23 mouse cellular contexts compared by ENCODE assay signal in genomic region chr8:87717445-87717844, GRCm38 (mm10).
DNase-seq lines count a peak whose midpoint lies in the region; ATAC-seq and TF ChIP-seq lines count a peak whose summit lies in the region.
"Had no signal": no experiment of that assay in that cellular context is flagged by ENCODE, and none has a peak within 500 bp of the region (broad histone marks: within the 10 kb centered on the region; RNA-seq: fewer than 3 reads in every experiment).

No protein-coding gene starts in this region.

- 85% methylated on average over 5 of the region's 5 CpGs for WGBS in hindbrain, embryonic 10.5 days
- WGBS in hindbrain, embryonic 11.5 days, result 79% methylated on average over 5 of the region's 5 CpGs
- 49% methylated on average over 5 of the region's 5 CpGs for WGBS in neural tube, embryonic 13.5 days
- WGBS in neural tube, embryonic 15.5 days, result 63% methylated on average over 5 of the region's 5 CpGs
- WGBS in limb, embryonic 10.5 days, result 84% methylated on average over 5 of the region's 5 CpGs
- WGBS in thymus, adult 2 months, result 94% methylated on average over 5 of the region's 5 CpGs

- no peaks in the 10 kb centered on the region for H3K27me3 ChIP-seq in hindbrain, embryonic 10.5 days (ENCODE audit: insufficient read depth, poor library complexity, severe bottlenecking)
- H3K27me3 ChIP-seq in hindbrain, embryonic 11.5 days (ENCODE audit: control insufficient read depth, insufficient read depth, low read length), result no peaks in the 10 kb centered on the region
- H3K27me3 ChIP-seq in neural tube, embryonic 13.5 days, result no peaks in the 10 kb centered on the region
- H3K27me3 ChIP-seq in neural tube, embryonic 15.5 days (replicated peaks), result no peaks in the 10 kb centered on the region
- H3K27me3 ChIP-seq in limb, embryonic 10.5 days (ENCODE audit: low read depth, poor library complexity, severe bottlenecking), result no peaks in the 10 kb centered on the region
- no peaks in the 10 kb centered on the region for H3K27me3 ChIP-seq in myocyte (ENCODE audit: control insufficient read depth, insufficient read depth, insufficient read length)
- H3K27me3 ChIP-seq in thymus, adult 2 months (ENCODE audit: control insufficient read depth, insufficient read depth, low read length), result no peaks in the 10 kb centered on the region
- H3K27me3 ChIP-seq: heart, embryonic 12.5 days; lung, embryonic 15.5 days; stomach, embryonic 15.5 days had no signal

- H3ac ChIP-seq in myocyte (ENCODE audit: control insufficient read depth, insufficient read length), result no peak overlapping the region

- peaks cover 66% of the 10 kb centered on the region for H3K4me1 ChIP-seq in hindbrain, embryonic 10.5 days (replicated peaks)
- peaks cover 8% of the 10 kb centered on the region for H3K4me1 ChIP-seq in hindbrain, embryonic 11.5 days (replicated peaks; ENCODE audit: control insufficient read depth, insufficient read depth, low read length)
- H3K4me1 ChIP-seq in neural tube, embryonic 13.5 days (replicated peaks), result peaks cover 96% of the 10 kb centered on the region
- H3K4me1 ChIP-seq in neural tube, embryonic 15.5 days, result peaks cover 73% of the 10 kb centered on the region
- peaks cover 38% of the 10 kb centered on the region for H3K4me1 ChIP-seq in limb, embryonic 10.5 days
- no peaks in the 10 kb centered on the region for H3K4me1 ChIP-seq in thymus, adult 2 months (replicated peaks; ENCODE audit: control insufficient read depth, insufficient read depth, low read length)
- H3K4me1 ChIP-seq: liver, embryonic 13.5 days had no signal

- TF ChIP-seq POLR2A in myocyte (IDR thresholded peaks at IDR 0.05; ENCODE audit: insufficient read length, low read depth), result no peak
- no peak for TF ChIP-seq POLR2A in thymus, adult 2 months (IDR thresholded peaks at IDR 0.05; ENCODE audit: control insufficient read depth, extremely low read depth, insufficient read depth, low read length, poor library complexity)

- no peaks in the 10 kb centered on the region for H3K9me3 ChIP-seq in hindbrain, embryonic 10.5 days
- no peaks in the 10 kb centered on the region for H3K9me3 ChIP-seq in hindbrain, embryonic 11.5 days (ENCODE audit: control insufficient read depth, low read length)
- H3K9me3 ChIP-seq in neural tube, embryonic 13.5 days, result no peaks in the 10 kb centered on the region
- H3K9me3 ChIP-seq in neural tube, embryonic 15.5 days (replicated peaks), result no peaks in the 10 kb centered on the region
- no peaks in the 10 kb centered on the region for H3K9me3 ChIP-seq in limb, embryonic 10.5 days (replicated peaks)
- H3K9me3 ChIP-seq: heart, embryonic 12.5 days; liver, embryonic 13.5 days; lung, embryonic 15.5 days; stomach, embryonic 15.5 days had no signal

- no peaks in the 10 kb centered on the region for H3K79me2 ChIP-seq in myocyte (ENCODE audit: control insufficient read depth, insufficient read depth)

- no peak for DNase-seq in hindbrain, embryonic 10.5 days (ENCODE audit: low spot score)
- DNase-seq in hindbrain, embryonic 11.5 days (ENCODE audit: low spot score), result no peak
- no peak for DNase-seq in limb, embryonic 10.5 days (ENCODE audit: low spot score)
- DNase-seq in thymus, postnatal 4 days, result no peak
- DNase-seq in thymus, adult 2 months, result no peak
- DNase-seq: adrenal gland, postnatal 36 days; B cell, adult 2 months; cerebellum, adult 2 months; cerebellum, postnatal 36 days; gastrocnemius, postnatal 10 days; heart, adult 11 months; heart, postnatal 14 days; kidney, adult 8-10 months; kidney, postnatal 36 days; liver, embryonic 13.5 days; thymus, adult 18-20 months had no signal

- no peak overlapping the region for H3K4me2 ChIP-seq in hindbrain, embryonic 11.5 days (replicated peaks; ENCODE audit: low read depth, low read length)
- H3K4me2 ChIP-seq in neural tube, embryonic 13.5 days, result no peak overlapping the region
- no peak overlapping the region for H3K4me2 ChIP-seq in neural tube, embryonic 15.5 days
- no peak overlapping the region for H3K4me2 ChIP-seq in myocyte (ENCODE audit: low read depth)
- H3K4me2 ChIP-seq: liver, embryonic 13.5 days; stomach, embryonic 15.5 days had no signal

- no peak overlapping the region for H3K9ac ChIP-seq in hindbrain, embryonic 11.5 days (ENCODE audit: low read depth, low read length)
- H3K9ac ChIP-seq in neural tube, embryonic 13.5 days, result no peak overlapping the region
- H3K9ac ChIP-seq in neural tube, embryonic 15.5 days (replicated peaks), result no peak overlapping the region
- H3K9ac ChIP-seq: heart, embryonic 12.5 days; liver, embryonic 13.5 days; lung, embryonic 15.5 days; stomach, embryonic 15.5 days had no signal

- H3K36me3 ChIP-seq in hindbrain, embryonic 10.5 days, result peaks cover 11% of the 10 kb centered on the region; the same call in 1 of the 2 replicates
- H3K36me3 ChIP-seq in hindbrain, embryonic 11.5 days (ENCODE audit: control insufficient read depth, insufficient read depth, low read length), result no peaks in the 10 kb centered on the region
- no peaks in the 10 kb centered on the region for H3K36me3 ChIP-seq in neural tube, embryonic 13.5 days
- H3K36me3 ChIP-seq in neural tube, embryonic 15.5 days, result no peaks in the 10 kb centered on the region
- peaks cover 7% of the 10 kb centered on the region; the same call in 1 of the 2 replicates for H3K36me3 ChIP-seq in limb, embryonic 10.5 days
- no peaks in the 10 kb centered on the region for H3K36me3 ChIP-seq in myocyte (ENCODE audit: control insufficient read depth, insufficient read depth)
- no peaks in the 10 kb centered on the region for H3K36me3 ChIP-seq in thymus, adult 2 months (ENCODE audit: control insufficient read depth, insufficient read depth, low read length)
- H3K36me3 ChIP-seq: heart, embryonic 12.5 days; liver, embryonic 13.5 days; lung, embryonic 15.5 days; stomach, embryonic 15.5 days had no signal

- no peak for TF ChIP-seq CTCF in thymus, adult 2 months (IDR thresholded peaks at IDR 0.05; ENCODE audit: borderline replicate concordance, control insufficient read depth, extremely low read depth, insufficient read depth, low read length, poor library complexity)

- no peak overlapping the region for H3K4me3 ChIP-seq in hindbrain, embryonic 10.5 days
- no peak overlapping the region for H3K4me3 ChIP-seq in hindbrain, embryonic 11.5 days (ENCODE audit: low read depth, low read length)
- H3K4me3 ChIP-seq in neural tube, embryonic 13.5 days, result no peak overlapping the region
- no peak overlapping the region for H3K4me3 ChIP-seq in neural tube, embryonic 15.5 days (replicated peaks)
- no peak overlapping the region for H3K4me3 ChIP-seq in limb, embryonic 10.5 days
- H3K4me3 ChIP-seq in myocyte, result no peak overlapping the region
- no peak overlapping the region for H3K4me3 ChIP-seq in thymus, adult 2 months (ENCODE audit: control insufficient read depth, insufficient read depth, low read length)
- H3K4me3 ChIP-seq: heart, embryonic 12.5 days; liver, embryonic 13.5 days; lung, embryonic 15.5 days; stomach, embryonic 15.5 days had no signal

- H3K27ac ChIP-seq in hindbrain, embryonic 10.5 days, result 0 out of 2 replicates have a peak overlapping the region, but pooled peaks have one; percentile 1
- no peak overlapping the region for H3K27ac ChIP-seq in hindbrain, embryonic 11.5 days (ENCODE audit: low read depth, low read length)
- H3K27ac ChIP-seq in neural tube, embryonic 13.5 days (replicated peaks), result peak overlapping the region; percentile 89; the same call in 1 of the 2 replicates
- H3K27ac ChIP-seq in neural tube, embryonic 15.5 days (replicated peaks), result no peak overlapping the region
- H3K27ac ChIP-seq in limb, embryonic 10.5 days, result 0 out of 2 replicates have a peak overlapping the region, but pooled peaks have one; percentile 72
- no peak overlapping the region for H3K27ac ChIP-seq in thymus, adult 2 months (ENCODE audit: control insufficient read depth, insufficient read depth, low read length)
- H3K27ac ChIP-seq: liver, embryonic 13.5 days; lung, embryonic 15.5 days; macrophage had no signal

- ATAC-seq in hindbrain, embryonic 11.5 days (ENCODE audit: low FRiP score), result no peak
- ATAC-seq in neural tube, embryonic 13.5 days (ENCODE audit: low read depth), result no peak
- ATAC-seq in neural tube, embryonic 15.5 days (ENCODE audit: low FRiP score), result no peak

TF ChIP-seq in myocyte, 11 proteins besides CTCF, POLR2A, EP300 and RAD21:
- TF ChIP-seq E2F4 (IDR thresholded peaks at IDR 0.05; ENCODE audit: insufficient read depth), result no peak
- TF ChIP-seq SRF (IDR thresholded peaks at IDR 0.05; ENCODE audit: control insufficient read depth, insufficient read length, low read depth), result no peak
- no peak for TF ChIP-seq TCF3 (IDR thresholded peaks at IDR 0.05; ENCODE audit: insufficient read length, low read depth)
- TF ChIP-seq MYOG (IDR thresholded peaks at IDR 0.05; ENCODE audit: control insufficient read depth in 1 of 3, insufficient read depth in 1 of 3, insufficient read length in 2 of 3, low read depth in 2 of 3), result no peak
- TF ChIP-seq USF1 (IDR thresholded peaks at IDR 0.05; ENCODE audit: low read depth), result no peak
- 0 out of 2 replicates have a peak, but pooled peaks have one; percentile 33 for TF ChIP-seq CEBPB (IDR thresholded peaks at IDR 0.05; ENCODE audit: insufficient read depth, poor library complexity, severe bottlenecking)

Comparison
In these comparisons a context has a peak if more than half of its experiments do, and no peak if none do; other contexts are left out.
1. H3K27ac ChIP-seq: peak in hindbrain, embryonic 10.5 days (single experiment), neural tube, embryonic 13.5 days (single experiment) and limb, embryonic 10.5 days (single experiment); none in hindbrain, embryonic 11.5 days (single experiment), neural tube, embryonic 15.5 days (single experiment) and thymus, adult 2 months (single experiment).